Mouse (Mus musculus) heart, adult 2 months (tissue): Measurements from ENCODE around the gene Evi5. TPM values are rescaled to one million over a fixed set of nuclear protein-coding genes. Genes with fewer than 3 reads are reported as not detected.

Experiments used
- DNase-seq, 2 experiments: peaks; one replicate each; pipeline ENCODE4 v3.0.0; 2021
- H3K27ac ChIP-seq: fragments of 200-600 bp; 2 replicates; pipeline ENCODE4 v1.8.1; 2022
- H3K27me3 ChIP-seq: fragments of 200-500 bp; 2 replicates; pipeline ENCODE4 v1.6.1; 2012; ENCODE audit warnings: mild to moderate bottlenecking, low read length, inconsistent platforms, mixed read lengths; ENCODE audit not compliant: control insufficient read depth, insufficient read depth
- H3K36me3 ChIP-seq: fragments of 200-500 bp; 2 replicates; pipeline ENCODE4 v1.6.1; 2012; ENCODE audit warnings: low read length, inconsistent platforms; ENCODE audit not compliant: control insufficient read depth, insufficient read depth
- H3K4me1 ChIP-seq: fragments of 200-500 bp; 2 replicates; pipeline ENCODE4 v1.6.1; 2011; ENCODE audit warnings: low read length; ENCODE audit not compliant: control insufficient read depth, insufficient read depth
- H3K4me3 ChIP-seq: fragments of 200-600 bp; 2 replicates; pipeline ENCODE4 v1.8.1; 2022
- H3K79me2 ChIP-seq: fragments of 200-500 bp; replicated peaks from 2 replicates; pipeline ENCODE4 v1.6.1; 2012; ENCODE audit warnings: mild to moderate bottlenecking, inconsistent platforms, low read length, moderate library complexity, mixed read lengths; ENCODE audit not compliant: control insufficient read depth, insufficient read depth
- H3K9ac ChIP-seq: fragments of 200-500 bp; 2 replicates; pipeline ENCODE4 v1.6.1; 2012; ENCODE audit warnings: low read depth, mild to moderate bottlenecking, control low read depth, inconsistent platforms, low read length, mixed read lengths
- CTCF ChIP-seq: fragments of 200-600 bp; IDR thresholded peaks from 2 replicates; pipeline ENCODE4 v1.8.1; 2022; ENCODE audit warnings: antibody characterized with exemption, mild to moderate bottlenecking, moderate library complexity
- EP300 ChIP-seq: fragments of 200-500 bp; IDR thresholded peaks from 2 replicates; pipeline ENCODE4 v1.6.1; 2011; ENCODE audit warnings: low read depth, low read length, control low read depth; ENCODE audit not compliant: insufficient read depth
- POLR2A ChIP-seq: fragments of 200-500 bp; IDR thresholded peaks from 2 replicates; pipeline ENCODE4 v1.6.1; 2011; ENCODE audit warnings: mild to moderate bottlenecking, low read depth, low read length, control low read depth; ENCODE audit not compliant: insufficient read depth
- WGBS: fragments of 180-500 bp; shearing (Covaris S2); methylation state at CpG from one replicate; pipeline ENCODE4 v1.1.7; 2018; 5-methylcytosine and 5-hydroxymethylcytosine counted together
- intact Hi-C: fragments of 180-260 bp; cut with DNase I; formaldehyde crosslinking; loops from one replicate; pipeline ENCODE4 v1.15.1; 2025
- polyA plus RNA-seq: library from polyadenylated mRNA; depleted of rRNA; stranded (reverse); fragments of >200 nt; gene quantifications from 2 replicates; pipeline ENCODE4 v1.2.3, GENCODE M21; 2012
- total RNA-seq, 2 experiments: library from RNA; stranded (reverse); gene quantifications; 2 replicates each; pipeline ENCODE4 v1.2.3; 2021

The Evi5 gene
- total and polyA plus RNA-seq, 3 experiments = 7.4 to 21.7 (median 20.5) TPM

DNA sequence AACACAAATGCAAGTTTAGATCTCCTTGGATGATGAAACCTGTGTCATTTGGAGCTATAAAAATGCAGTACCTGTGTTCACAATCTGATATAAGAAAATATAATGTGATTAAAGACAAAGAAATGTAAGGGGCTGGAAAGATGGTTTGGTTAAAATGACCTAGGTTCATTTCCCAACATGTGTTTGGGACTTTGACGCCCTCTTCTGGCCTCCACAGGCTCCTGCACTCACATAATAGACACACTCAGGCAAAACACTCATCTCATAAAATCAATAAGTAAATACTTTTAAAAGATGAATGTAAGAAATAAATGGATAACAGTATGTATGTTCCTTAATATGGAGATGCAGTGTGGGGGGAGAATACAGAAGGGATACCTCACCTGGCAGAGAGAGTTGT, 2.1 kb upstream of the Evi5 start:
- Histone ChIP-seq H3K4me1 (no peaks in the 10 kb centered on the region; the same call in 1 of the 2 replicates), H3K27ac (no peak overlapping the region), H3K79me2 (no peaks in the 10 kb centered on the region), H3K9ac (no peak overlapping the region), H3K4me3 (no peak overlapping the region), H3K36me3 (no peaks in the 10 kb centered on the region), H3K27me3 (no peaks in the 10 kb centered on the region)
- intact Hi-C loops = no loop called here
- DNase-seq = no peak
- WGBS = 83% methylated on average over 1 of the region's 1 CpGs
- TF ChIP-seq POLR2A (no peak), CTCF (0 out of 2 replicates have a peak, but pooled peaks have one; percentile 12)

DNA sequence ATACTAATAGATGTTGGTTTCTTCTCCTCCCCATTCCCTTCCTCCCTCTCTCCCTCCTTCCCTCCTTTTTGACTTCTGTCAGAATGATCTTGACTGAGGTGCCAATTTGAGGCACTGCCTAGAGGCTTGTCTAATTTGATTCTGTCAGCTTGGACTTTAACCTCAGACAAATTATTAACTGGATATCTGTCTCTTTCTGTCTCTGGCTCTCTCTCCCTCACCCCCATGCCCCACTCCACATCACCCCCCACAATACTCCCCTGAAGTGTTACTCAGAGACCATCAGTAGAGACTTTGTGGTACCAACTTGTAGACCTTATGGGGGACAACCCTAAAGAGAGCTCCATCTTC, 329 bp upstream of the Evi5 start:
- Histone ChIP-seq H3K4me3 (no peak overlapping the region), H3K27ac (peak overlapping the region; percentile 84), H3K79me2 (no peaks in the 10 kb centered on the region), H3K9ac (no peak overlapping the region), H3K36me3 (no peaks in the 10 kb centered on the region), H3K27me3 (no peaks in the 10 kb centered on the region), H3K4me1 (no peaks in the 10 kb centered on the region; the same call in 1 of the 2 replicates)
- DNase-seq = no peak
- TF ChIP-seq POLR2A = no peak
- TF ChIP-seq EP300 = no peak
- no peak for TF ChIP-seq CTCF
- intact Hi-C loops = no loop called here

DNA sequence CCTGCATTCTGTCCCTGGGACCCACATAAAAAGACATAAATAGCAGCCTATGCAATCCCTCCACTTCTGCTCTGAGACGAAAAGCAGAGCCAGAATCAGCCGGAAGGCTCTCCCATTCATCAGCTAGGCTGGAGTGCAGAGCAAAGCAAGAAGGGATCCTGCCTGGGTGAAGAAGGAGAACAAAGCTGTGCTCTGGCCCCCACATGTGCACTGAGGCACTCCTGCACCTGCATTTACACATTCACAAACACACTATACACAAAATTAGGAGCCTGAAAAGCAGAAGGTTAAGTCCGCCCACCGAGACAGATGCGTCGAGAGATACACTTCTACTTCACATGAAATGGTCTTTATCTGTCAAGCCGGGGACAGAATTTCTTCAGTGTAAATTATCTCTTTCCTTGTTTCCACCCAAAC, 1.0 kb downstream of the Evi5 start:
- no peaks in the 10 kb centered on the region; the same call in 1 of the 2 replicates for H3K4me1 ChIP-seq
- no peaks in the 10 kb centered on the region for H3K36me3 ChIP-seq
- intact Hi-C loops = no loop called here
- H3K9ac ChIP-seq = no peak overlapping the region; the same call in 1 of the 2 replicates
- WGBS = 34% methylated on average over 7 of the region's 7 CpGs
- no peak for TF ChIP-seq CTCF
- peak; percentile 30; the same call in 1 of the 2 replicates for TF ChIP-seq POLR2A
- TF ChIP-seq EP300 = no peak
- no peaks in the 10 kb centered on the region for H3K79me2 ChIP-seq
- H3K27me3 ChIP-seq = no peaks in the 10 kb centered on the region
- H3K27ac ChIP-seq = peak overlapping the region; percentile 84
- H3K4me3 ChIP-seq = no peak overlapping the region
- peak; percentile 26 to 33 for DNase-seq

DNA sequence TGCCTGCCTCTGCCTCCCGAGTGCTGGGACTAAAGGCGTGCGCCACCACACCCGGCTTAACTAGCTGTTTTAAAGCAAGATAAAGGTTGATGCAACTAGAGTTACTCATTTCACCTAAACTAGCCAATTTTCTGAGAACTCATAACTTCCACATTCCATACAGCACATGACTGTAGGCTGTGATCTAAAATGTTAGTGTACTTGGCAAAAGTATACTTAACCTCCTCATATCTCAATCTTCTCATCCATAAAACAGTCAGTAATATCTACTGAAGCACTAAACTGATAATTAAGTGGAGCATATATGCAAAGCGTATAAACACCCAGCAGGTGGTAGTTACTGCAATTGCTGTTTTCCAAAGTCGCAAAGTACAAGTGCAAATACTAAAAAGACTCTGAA, 1.6 kb downstream of the Evi5 start:
- no peak overlapping the region for H3K4me3 ChIP-seq
- H3K79me2 ChIP-seq = no peaks in the 10 kb centered on the region
- TF ChIP-seq EP300 = no peak
- intact Hi-C loops = no loop called here
- 91% methylated on average over 6 of the region's 6 CpGs for WGBS
- no peak overlapping the region; the same call in 1 of the 2 replicates for H3K9ac ChIP-seq
- no peaks in the 10 kb centered on the region for H3K27me3 ChIP-seq
- peak overlapping the region; percentile 84 for H3K27ac ChIP-seq
- no peaks in the 10 kb centered on the region; the same call in 1 of the 2 replicates for H3K4me1 ChIP-seq
- no peak for DNase-seq
- no peaks in the 10 kb centered on the region for H3K36me3 ChIP-seq

DNA sequence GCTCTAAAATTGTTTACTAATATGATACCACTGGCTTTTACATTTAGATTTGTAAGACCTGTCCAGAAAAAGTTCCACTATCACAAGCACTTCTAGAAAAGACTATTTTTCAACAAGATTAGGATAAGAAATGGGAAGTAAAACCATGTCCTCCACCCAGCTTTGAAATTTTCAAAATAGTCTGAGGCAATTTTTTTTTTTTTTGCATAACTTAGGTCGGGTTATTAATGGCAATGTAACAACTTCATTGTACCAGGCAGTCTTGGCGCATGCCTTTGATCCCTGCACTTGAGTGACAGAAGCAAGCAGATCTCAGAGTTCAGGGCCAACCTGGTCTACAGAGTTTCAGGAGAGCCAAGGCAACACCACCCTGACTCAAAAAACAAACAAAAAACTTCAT, 5.2 kb downstream of the Evi5 start:
- H3K79me2 ChIP-seq = no peaks in the 10 kb centered on the region
- DNase-seq = no peak
- no peak for TF ChIP-seq EP300
- no peak for TF ChIP-seq CTCF
- TF ChIP-seq POLR2A = no peak
- peaks cover 8% of the 10 kb centered on the region for H3K36me3 ChIP-seq
- no peaks in the 10 kb centered on the region for H3K27me3 ChIP-seq
- 48% methylated on average over 2 of the region's 2 CpGs for WGBS
- no peak overlapping the region; the same call in 1 of the 2 replicates for H3K27ac ChIP-seq
- peak overlapping the region; percentile 82; the same call in 1 of the 2 replicates for H3K4me3 ChIP-seq
- peaks cover 2% of the 10 kb centered on the region for H3K4me1 ChIP-seq
- H3K9ac ChIP-seq = no peak overlapping the region
- intact Hi-C loops = loop anchor here (2.0 to 5.0 kb wide), 2 partner anchors 31 to 62 kb away; partner anchors contain the start of gene Rpl5

DNA sequence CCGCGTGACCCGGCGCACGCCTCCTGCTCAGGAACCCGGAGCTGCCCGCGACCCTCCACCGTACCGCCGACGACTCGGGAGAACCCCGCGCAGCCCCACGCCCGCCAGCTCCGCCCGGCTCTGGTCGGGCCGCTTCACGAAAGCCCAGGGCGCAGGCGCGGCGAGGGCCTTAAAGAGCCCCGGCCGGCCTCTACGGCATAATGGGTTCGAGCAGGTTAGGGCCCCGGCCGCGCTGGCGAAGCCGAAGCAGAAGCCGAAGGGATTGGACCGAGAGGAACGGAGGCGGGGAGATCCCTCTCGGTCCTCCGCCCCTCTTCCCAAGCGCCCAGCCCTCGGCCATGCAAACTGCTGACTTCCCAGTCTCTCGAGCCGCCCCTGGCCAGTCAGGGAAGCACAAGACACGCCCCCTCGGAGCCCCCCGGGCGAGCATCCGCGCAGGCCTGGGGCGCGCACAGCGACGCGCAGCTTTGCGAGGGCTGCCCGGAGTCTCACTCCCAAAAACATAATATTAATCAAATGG, 5.9 kb downstream of the Evi5 start:
- WGBS = under 1% methylated on average over 58 of the region's 58 CpGs
- H3K9ac ChIP-seq = peak overlapping the region; percentile 95
- H3K27ac ChIP-seq = peak overlapping the region; percentile 85
- peak; percentile 92 to 96 for DNase-seq
- H3K27me3 ChIP-seq = no peaks in the 10 kb centered on the region
- intact Hi-C loops = loop anchor here (2.0 to 5.0 kb wide), 2 partner anchors 32 to 62 kb away; partner anchors contain the start of gene Rpl5
- H3K79me2 ChIP-seq = peaks cover 3% of the 10 kb centered on the region
- H3K36me3 ChIP-seq = peaks cover 8% of the 10 kb centered on the region
- peaks cover 2% of the 10 kb centered on the region for H3K4me1 ChIP-seq
- H3K4me3 ChIP-seq = peak overlapping the region; percentile 82
- TF ChIP-seq CTCF = peak; percentile 45
- no peak for TF ChIP-seq EP300
- 0 out of 2 replicates have a peak, but pooled peaks have one; percentile 43 for TF ChIP-seq POLR2A
